Mouse (Mus musculus) cerebellum, postnatal 10 days (tissue): ENCODE measurements around the gene Mrpl1.
A peak's percentile ranks its signal among the peaks of the same experiment; 100 is the strongest.

Source experiments
- DNase-seq, 2 experiments: peaks; one replicate each; pipeline ENCODE4 v3.0.0; 2021; ENCODE audit warnings: mixed read lengths in 2 of 2

Mrpl1 gene

GRCm38 (mm10) chr5:96207531-96207930, 1.8 kb upstream of the Mrpl1 start:
- no peak for DNase-seq

DNA sequence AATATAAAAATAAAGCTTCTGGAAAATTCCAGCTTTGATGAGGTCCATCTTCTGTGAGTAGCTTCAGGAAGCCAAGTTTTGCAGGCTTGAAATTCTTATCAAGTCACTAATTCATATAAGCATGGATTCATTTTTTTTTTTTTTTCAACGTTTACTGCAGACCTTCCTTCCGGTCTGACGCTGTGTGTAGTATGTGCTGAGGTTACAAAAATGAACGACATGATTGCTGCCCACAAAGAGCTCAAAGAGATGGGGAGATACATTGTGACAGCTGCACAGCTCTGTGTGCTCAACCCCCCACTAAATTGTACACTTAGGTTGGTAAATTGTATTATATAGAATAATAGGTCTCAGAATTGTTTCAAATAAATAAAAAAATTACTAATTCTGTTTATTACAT, 750 bp upstream of the Mrpl1 start:
- no peak for DNase-seq

- DNase-seq = peak; percentile 94 to 95
These were observed 757 bp downstream of the Mrpl1 start for GRCm38 (mm10) chr5:96209916-96210583.

DNA sequence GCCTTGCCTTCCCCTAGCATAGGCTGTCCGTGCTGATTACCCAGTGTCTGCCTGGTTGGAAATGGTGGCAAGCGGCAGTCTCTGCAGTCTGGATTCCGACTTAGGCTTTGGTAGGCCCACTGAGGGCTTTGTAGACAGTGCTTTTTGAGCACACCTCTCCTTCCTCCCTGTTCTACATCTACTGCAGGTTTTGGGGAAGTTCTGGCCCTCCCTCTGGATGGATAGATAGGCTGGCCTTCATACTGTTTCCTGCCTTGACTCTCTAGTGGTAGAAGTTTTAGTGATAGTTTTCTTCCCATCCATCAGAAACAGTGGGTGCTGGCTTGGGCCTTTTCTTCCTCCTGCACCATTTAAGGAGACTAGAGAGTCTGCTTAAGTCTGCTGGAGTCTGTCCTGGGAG, 9.4 kb downstream of the Mrpl1 start:
- DNase-seq = no peak

GRCm38 (mm10) chr5:96219512-96219911, 10.2 kb downstream of the Mrpl1 start:
- no peak for DNase-seq

GRCm38 (mm10) chr5:96221298-96221697, 12.0 kb downstream of the Mrpl1 start:
- no peak for DNase-seq

DNA sequence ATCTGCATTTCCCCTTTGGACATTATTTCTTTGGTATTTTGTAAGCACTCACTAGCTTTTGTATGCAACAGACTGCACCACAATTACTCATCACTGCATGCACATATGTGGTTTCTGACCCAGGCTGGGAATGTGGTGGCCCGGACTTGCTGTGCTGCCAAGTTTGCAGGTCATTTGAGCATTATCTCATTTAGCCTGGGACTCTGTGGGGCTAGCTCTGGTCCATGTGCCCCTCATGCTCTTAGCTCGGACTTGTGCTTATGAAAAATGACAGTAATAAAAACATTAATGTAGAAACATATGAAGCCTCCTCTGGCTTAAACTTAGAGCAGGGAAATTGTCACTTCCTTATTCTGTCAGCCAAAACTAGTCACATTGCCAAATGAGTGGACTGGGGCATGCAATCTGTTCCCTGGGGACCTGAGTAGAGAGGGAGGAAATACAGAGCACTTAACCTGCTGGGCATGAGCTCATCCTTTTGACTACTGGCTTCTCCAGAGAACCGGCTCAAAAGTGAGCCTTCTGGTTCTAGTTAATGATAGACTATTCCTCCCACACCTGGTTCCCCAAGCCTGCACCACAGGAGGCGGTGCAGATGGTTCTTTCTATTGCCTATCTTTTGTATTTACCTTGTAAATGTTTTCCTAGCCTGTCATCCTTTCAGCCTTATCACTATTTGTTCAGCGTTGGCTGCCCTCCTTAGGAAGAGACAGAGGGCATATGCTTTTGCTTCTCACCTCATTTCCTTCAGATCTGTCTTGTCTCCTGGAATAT, 12.7 kb downstream of the Mrpl1 start:
- DNase-seq = peak; percentile 58 to 67

DNA sequence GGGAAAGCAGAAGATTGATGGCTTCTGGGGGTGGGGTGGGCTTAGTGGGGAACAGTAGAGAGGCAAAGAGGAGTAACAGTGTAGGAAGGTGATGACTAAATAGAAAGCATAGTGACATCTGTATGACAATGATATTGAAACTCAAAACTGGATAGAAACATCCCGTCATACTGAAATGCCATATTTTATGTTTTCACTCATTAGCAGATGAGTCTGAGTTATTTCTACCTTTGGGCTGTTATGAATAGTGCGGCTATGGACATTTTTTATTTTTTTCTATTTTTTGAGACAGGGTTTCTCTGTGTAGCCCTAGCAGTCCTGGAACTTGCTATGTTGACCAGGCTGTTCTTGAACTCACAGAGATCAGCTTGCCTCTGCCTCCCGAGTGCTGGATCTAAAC, 13.7 kb downstream of the Mrpl1 start:
- no peak for DNase-seq

- DNase-seq = no peak
These were observed 17.2 kb downstream of the Mrpl1 start for GRCm38 (mm10) chr5:96226490-96226889.

GRCm38 (mm10) chr5:96228967-96229366, 19.7 kb downstream of the Mrpl1 start:
- DNase-seq = no peak

DNA sequence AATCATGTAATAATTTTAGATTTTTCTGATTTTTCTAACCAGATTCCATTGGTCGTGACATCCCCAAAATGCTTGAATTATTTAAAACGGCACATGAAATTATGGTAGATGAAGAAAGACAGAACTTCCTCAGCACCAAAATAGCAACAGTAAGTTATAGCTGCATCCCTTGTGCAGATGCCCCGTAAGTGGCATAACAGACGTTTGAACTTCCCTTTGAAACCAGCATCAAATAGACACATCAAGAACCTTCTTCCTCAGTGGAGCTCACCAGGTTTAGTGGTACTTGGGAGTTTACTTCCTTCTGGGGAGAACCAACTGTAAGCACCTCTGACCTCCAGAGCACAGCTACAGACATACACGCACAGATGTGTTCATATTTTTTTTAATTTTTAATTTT, 29.5 kb downstream of the Mrpl1 start:
- no peak for DNase-seq

- no peak for DNase-seq
These were observed 31.6 kb downstream of the Mrpl1 start for GRCm38 (mm10) chr5:96240856-96241255.

GRCm38 (mm10) chr5:96244511-96244910, 35.2 kb downstream of the Mrpl1 start:
- no peak for DNase-seq

GRCm38 (mm10) chr5:96253995-96254394, 44.7 kb downstream of the Mrpl1 start:
- DNase-seq = no peak

- DNase-seq = no peak
These were observed 45.9 kb downstream of the Mrpl1 start for GRCm38 (mm10) chr5:96255166-96255565.

DNA sequence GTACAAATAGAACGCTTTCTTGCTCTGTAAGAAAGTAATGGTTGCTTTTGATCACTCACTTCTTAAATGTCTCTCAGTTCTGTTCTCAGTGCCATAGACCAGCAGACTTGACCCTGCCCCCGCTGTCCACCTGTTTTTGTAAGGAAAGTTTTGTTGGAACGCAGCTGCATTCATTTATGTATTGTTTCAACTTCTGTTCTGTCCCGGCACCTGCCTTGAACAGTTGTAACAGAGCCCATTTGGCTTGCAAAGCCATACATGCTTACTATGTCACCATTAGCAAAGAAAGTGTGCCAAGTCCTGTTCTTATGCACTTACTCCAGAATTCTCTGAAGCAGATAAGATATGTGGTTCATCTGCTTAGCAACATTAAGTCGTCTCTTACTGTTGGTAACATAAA, 48.9 kb downstream of the Mrpl1 start:
- no peak for DNase-seq

DNA sequence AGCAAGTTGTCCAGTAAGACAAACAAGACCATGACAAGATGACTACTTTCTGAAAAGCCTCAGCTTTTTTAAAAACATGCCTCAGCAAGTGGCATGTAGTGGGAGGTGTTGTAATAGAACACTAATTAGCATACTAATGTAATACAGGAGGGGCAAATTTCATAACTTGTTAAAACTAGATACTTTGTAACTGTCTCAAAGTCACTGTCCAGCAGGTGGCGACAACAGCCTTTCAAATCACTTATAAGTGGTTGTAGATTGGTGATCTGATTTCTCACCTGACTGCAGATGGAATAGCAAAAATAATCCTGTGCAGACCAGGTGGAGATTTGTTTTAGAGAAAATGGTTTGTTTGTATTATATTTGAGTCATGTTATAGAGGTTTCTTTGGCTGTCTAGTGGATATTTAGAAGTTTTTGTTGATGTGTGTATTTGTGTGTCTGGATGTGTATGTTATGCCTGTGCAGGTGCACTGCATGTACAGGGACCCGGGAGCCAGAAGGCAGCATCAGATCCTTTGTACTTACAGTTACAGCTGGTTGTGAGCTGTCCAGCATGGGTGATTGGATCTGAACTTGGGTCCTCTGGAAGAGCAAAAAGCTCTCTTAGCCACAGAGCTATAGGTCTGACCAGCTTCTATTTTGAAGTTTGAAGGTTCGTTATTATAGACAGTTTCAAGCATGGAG, 57.9 kb downstream of the Mrpl1 start:
- peak; percentile 85 to 88 for DNase-seq

DNA sequence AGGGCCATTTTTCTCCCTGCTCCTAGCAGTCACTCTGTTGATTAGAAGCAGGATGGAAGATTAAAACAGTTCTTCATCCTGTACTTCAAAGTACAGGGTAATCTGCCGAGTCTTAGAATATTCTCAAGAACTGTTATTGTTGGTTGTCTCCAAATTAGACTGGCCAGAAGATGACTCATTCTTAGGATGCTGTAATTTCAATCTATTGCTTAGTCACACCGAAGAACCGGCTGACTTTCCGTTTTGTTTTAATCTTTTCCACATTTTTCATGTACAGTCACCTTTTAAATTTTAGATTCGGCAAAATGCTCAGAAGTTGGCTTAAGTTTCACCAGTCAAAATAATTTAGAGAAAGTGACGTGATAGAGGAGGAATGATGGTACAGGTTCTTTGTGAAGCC, 61.8 kb downstream of the Mrpl1 start:
- no peak for DNase-seq

- DNase-seq = peak in 1 of 2 experiments; percentile 32
These were observed 96.5 kb downstream of the Mrpl1 start for GRCm38 (mm10) chr5:96305786-96306185.

GRCm38 (mm10) chr5:96306271-96306670, 97.0 kb downstream of the Mrpl1 start:
- no peak for DNase-seq

DNA sequence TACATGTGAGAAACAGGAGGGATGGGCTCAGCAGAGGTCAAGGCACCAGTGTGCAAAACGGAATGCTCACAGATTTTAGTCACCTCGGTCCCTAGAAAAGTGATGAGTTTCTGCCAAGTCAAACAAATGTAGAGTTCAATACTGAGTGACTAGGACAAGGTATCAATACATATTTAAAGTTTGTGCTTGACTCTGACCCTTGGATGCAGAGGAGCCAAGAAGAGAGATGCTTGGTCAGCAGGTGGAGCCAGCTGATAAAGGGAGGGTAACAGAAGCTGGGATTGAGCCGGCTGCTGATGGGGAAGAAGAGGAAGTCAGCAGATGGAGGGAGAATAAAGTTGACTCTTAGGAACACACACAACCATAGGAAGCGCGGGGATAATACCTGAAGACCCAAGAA, 97.5 kb downstream of the Mrpl1 start:
- peak; percentile 21 to 31 for DNase-seq

- DNase-seq = no peak
These were observed 98.8 kb downstream of the Mrpl1 start for GRCm38 (mm10) chr5:96308086-96308485.

DNA sequence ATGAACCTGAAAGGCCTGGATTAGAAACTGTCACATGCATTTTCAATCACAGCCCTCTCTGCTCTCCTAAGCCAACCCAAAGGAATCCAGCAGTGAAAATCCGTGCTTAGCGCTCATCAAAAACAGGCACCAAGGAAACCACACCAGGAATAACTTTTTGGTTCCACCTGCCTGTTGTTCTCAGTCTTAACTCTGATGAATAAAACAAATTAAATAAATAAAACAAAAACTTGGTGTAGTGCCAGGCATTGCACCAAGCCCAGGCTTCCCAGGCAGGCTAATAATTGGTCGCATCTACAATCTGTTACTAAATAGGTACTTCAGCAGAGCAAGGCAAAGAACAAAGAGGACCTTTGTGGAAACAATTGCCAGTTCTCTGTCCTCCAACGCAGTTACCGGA, 99.4 kb downstream of the Mrpl1 start:
- DNase-seq = no peak

DNA sequence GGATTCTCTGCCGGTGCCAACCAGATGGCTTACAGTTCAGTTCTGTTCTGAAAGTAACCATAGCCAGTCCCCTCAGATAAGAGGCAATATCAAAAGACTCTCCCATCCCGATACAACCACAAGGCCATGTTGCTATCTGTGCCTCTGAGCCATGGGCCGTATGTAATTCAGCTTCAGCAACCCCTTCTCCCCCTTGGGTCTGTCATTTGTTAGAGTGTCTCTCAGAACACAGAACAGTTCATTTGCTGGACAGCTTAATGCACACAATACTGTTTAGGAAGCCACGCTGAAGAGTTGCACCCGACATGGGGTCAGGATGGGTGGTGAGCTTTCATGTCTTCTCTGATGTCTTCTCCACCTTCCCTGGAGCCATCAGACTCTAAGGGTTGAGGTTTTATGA, 100.3 kb downstream of the Mrpl1 start:
- no peak for DNase-seq
